Mouse (Mus musculus): ENCODE results near the gene Gm10309. TPM values are rescaled to one million over a fixed set of nuclear protein-coding genes. Genes with fewer than 3 reads are reported as not detected.

The Gm10309 gene
- polyA plus RNA-seq, 1 experiment from 2014 or later = 0.28 TPM

- Histone ChIP-seq H3K9ac (ENCODE audit: low read length) (no peak overlapping the region), H3K9me3 (ENCODE audit: control insufficient read depth, low read length) (no peaks in the 10 kb centered on the region), H3K36me3 (ENCODE audit: control insufficient read depth, insufficient read depth, low read length) (no peaks in the 10 kb centered on the region), H3K27me3 (ENCODE audit: control insufficient read depth, insufficient read depth, low read length) (no peaks in the 10 kb centered on the region), H3K27ac (replicated peaks; ENCODE audit: low read depth, low read length) (no peak overlapping the region), H3K4me2 (ENCODE audit: low read depth, severe bottlenecking) (no peak overlapping the region), H3K4me1 (ENCODE audit: control insufficient read depth, insufficient read depth, low read length) (no peaks in the 10 kb centered on the region), H3K4me3 (ENCODE audit: low read depth, low read length) (no peak overlapping the region)
- 89% methylated on average over 14 of the region's 14 CpGs for WGBS
- ATAC-seq (ENCODE audit: insufficient number of reproducible peaks, low FRiP score, low TSS enrichment, low read depth) (no peak), DNase-seq (ENCODE audit: low spot score) (no peak)
Measured at GRCm38 (mm10) chr17:86453673-86454350, 51.2 kb downstream of the Gm10309 start.

- no peaks in the 10 kb centered on the region for H3K4me1 ChIP-seq (ENCODE audit: control insufficient read depth, insufficient read depth, low read length)
- 91% methylated on average over 4 of the region's 4 CpGs for WGBS
- no peaks in the 10 kb centered on the region for H3K36me3 ChIP-seq (ENCODE audit: control insufficient read depth, insufficient read depth, low read length)
- no peak overlapping the region for H3K4me2 ChIP-seq (ENCODE audit: low read depth, severe bottlenecking)
- DNase-seq (ENCODE audit: low spot score) (no peak), ATAC-seq (ENCODE audit: insufficient number of reproducible peaks, low FRiP score, low TSS enrichment, low read depth) (no peak)
- H3K4me3 ChIP-seq (ENCODE audit: low read depth, low read length) = no peak overlapping the region
- H3K9ac ChIP-seq (ENCODE audit: low read length) = no peak overlapping the region
- H3K27ac ChIP-seq (replicated peaks; ENCODE audit: low read depth, low read length) = no peak overlapping the region
- no peaks in the 10 kb centered on the region for H3K27me3 ChIP-seq (ENCODE audit: control insufficient read depth, insufficient read depth, low read length)
- no peaks in the 10 kb centered on the region for H3K9me3 ChIP-seq (ENCODE audit: control insufficient read depth, low read length)
Measured at GRCm38 (mm10) chr17:86452934-86453333, 52.1 kb downstream of the Gm10309 start.

Other genes starting within 250 kb of the Gm10309 start
- 6.5 and 7.9 TPM in 2 replicates for gene Epas1, start 248.5 kb upstream of the Gm10309 start, polyA plus RNA-seq (2014; fragmentation: Nextera tagmentation; extraction: Ambion mirVana)

All from limb, embryonic 11.5 days (tissue).